Mouse (Mus musculus) olfactory bulb, adult 2 months (tissue): ENCODE data around the gene Slc9a6.

ENCODE experiments used
- CTCF ChIP-seq: fragments of 200-500 bp; IDR thresholded peaks from 2 replicates; pipeline ENCODE4 v1.5.1; 2012; ENCODE audit warnings: low read depth, mild to moderate bottlenecking, low read length, moderate library complexity; ENCODE audit not compliant: insufficient read depth
- POLR2A ChIP-seq: fragments of 200-500 bp; IDR thresholded peaks from 2 replicates; pipeline ENCODE4 v1.6.1; 2012; ENCODE audit warnings: mild to moderate bottlenecking, low read depth, low read length, moderate library complexity; ENCODE audit not compliant: insufficient read depth

GRCm38 (mm10) chrX:56607032-56607710 lies 2.4 kb upstream of the Slc9a6 start:
- TF ChIP-seq CTCF (no peak), POLR2A (no peak)
